Mouse (Mus musculus): ENCODE data around the gene Vps4a. TPM values are rescaled to one million over a fixed set of nuclear protein-coding genes. Genes with fewer than 3 reads are reported as not detected.

The Vps4a gene
- polyA plus RNA-seq, 1 experiment from 2014 or later, result 55.9 TPM

GRCm38 (mm10) chr8:107065511-107066496, 34.8 kb downstream of the Vps4a start, which contains the start of gene Tmed6:
TSS of gene Tmed6 (minus strand) at chr8:107065644.
- peaks cover 24% of the 10 kb centered on the region for H3K36me3 ChIP-seq (ENCODE audit: control insufficient read depth, insufficient read depth, low read length)
- no peak; the same call in 1 of the 2 replicates for ATAC-seq (ENCODE audit: insufficient number of reproducible peaks, insufficient read depth, low FRiP score, low read depth)
- H3K9ac ChIP-seq (ENCODE audit: low read length), result no peak within 1 kb of the TSS
- no peak within 1 kb of the TSS for H3K4me3 ChIP-seq (ENCODE audit: control insufficient read depth in 1 of 2, insufficient read depth in 1 of 2, low read depth in 1 of 2, low read length in 2 of 2)
- WGBS, result 58% methylated on average over 17 of the region's 17 CpGs
- no peaks in the 10 kb centered on the region for H3K4me1 ChIP-seq (ENCODE audit: control insufficient read depth in 2 of 2, insufficient read depth in 2 of 2, low read length in 2 of 2)
- H3K9me3 ChIP-seq (ENCODE audit: control insufficient read depth, low read length), result no peaks in the 10 kb centered on the region
- H3K27me3 ChIP-seq (ENCODE audit: control insufficient read depth, insufficient read depth, low read length), result no peaks in the 10 kb centered on the region
- H3K27ac ChIP-seq (replicated peaks in 1 of 2; ENCODE audit: control insufficient read depth in 1 of 2, insufficient read depth in 1 of 2, low read depth in 2 of 2, low read length in 2 of 2), result no peak within 1 kb of the TSS
- no peak within 1 kb of the TSS for H3K4me2 ChIP-seq (ENCODE audit: low read length)

- Histone ChIP-seq H3K9ac (ENCODE audit: low read length) (no peak overlapping the region), H3K27ac (replicated peaks in 1 of 2; ENCODE audit: control insufficient read depth in 1 of 2, insufficient read depth in 1 of 2, low read depth in 2 of 2, low read length in 2 of 2) (no peak overlapping the region), H3K9me3 (ENCODE audit: control insufficient read depth, low read length) (no peaks in the 10 kb centered on the region), H3K4me3 (ENCODE audit: control insufficient read depth in 1 of 2, insufficient read depth in 1 of 2, low read depth in 1 of 2, low read length in 2 of 2) (no peak overlapping the region), H3K27me3 (ENCODE audit: control insufficient read depth, insufficient read depth, low read length) (no peaks in the 10 kb centered on the region), H3K4me1 (ENCODE audit: control insufficient read depth in 2 of 2, insufficient read depth in 2 of 2, low read length in 2 of 2) (no peaks in the 10 kb centered on the region), H3K36me3 (ENCODE audit: control insufficient read depth, insufficient read depth, low read length) (peaks cover 97% of the 10 kb centered on the region), H3K4me2 (ENCODE audit: low read length) (no peak overlapping the region)
- ATAC-seq (ENCODE audit: insufficient number of reproducible peaks, insufficient read depth, low FRiP score, low read depth), result no peak
- 83% methylated on average over 4 of the region's 4 CpGs for WGBS
Observed at GRCm38 (mm10) chr8:107073706-107074105, 42.7 kb downstream of the Vps4a start.

- Histone ChIP-seq H3K27me3 (ENCODE audit: control insufficient read depth, insufficient read depth, low read length) (no peaks in the 10 kb centered on the region), H3K4me3 (ENCODE audit: control insufficient read depth in 1 of 2, insufficient read depth in 1 of 2, low read depth in 1 of 2, low read length in 2 of 2) (no peak overlapping the region), H3K27ac (replicated peaks in 1 of 2; ENCODE audit: control insufficient read depth in 1 of 2, insufficient read depth in 1 of 2, low read depth in 2 of 2, low read length in 2 of 2) (no peak overlapping the region), H3K36me3 (ENCODE audit: control insufficient read depth, insufficient read depth, low read length) (peaks cover 97% of the 10 kb centered on the region), H3K9ac (ENCODE audit: low read length) (no peak overlapping the region), H3K9me3 (ENCODE audit: control insufficient read depth, low read length) (no peaks in the 10 kb centered on the region), H3K4me2 (ENCODE audit: low read length) (no peak overlapping the region), H3K4me1 (ENCODE audit: control insufficient read depth in 2 of 2, insufficient read depth in 2 of 2, low read length in 2 of 2) (no peaks in the 10 kb centered on the region)
- 77% methylated on average over 1 of the region's 1 CpGs for WGBS
- ATAC-seq (ENCODE audit: insufficient number of reproducible peaks, insufficient read depth, low FRiP score, low read depth), result no peak
Observed at GRCm38 (mm10) chr8:107074128-107074527, 43.1 kb downstream of the Vps4a start.

GRCm38 (mm10) chr8:107076239-107076888, 45.3 kb downstream of the Vps4a start:
- H3K27me3 ChIP-seq (ENCODE audit: control insufficient read depth, insufficient read depth, low read length), result no peaks in the 10 kb centered on the region
- 81% methylated on average over 7 of the region's 7 CpGs for WGBS
- H3K27ac ChIP-seq (replicated peaks in 1 of 2; ENCODE audit: control insufficient read depth in 1 of 2, insufficient read depth in 1 of 2, low read depth in 2 of 2, low read length in 2 of 2), result no peak overlapping the region
- no peaks in the 10 kb centered on the region for H3K9me3 ChIP-seq (ENCODE audit: control insufficient read depth, low read length)
- peaks cover 98% of the 10 kb centered on the region for H3K36me3 ChIP-seq (ENCODE audit: control insufficient read depth, insufficient read depth, low read length)
- no peaks in the 10 kb centered on the region for H3K4me1 ChIP-seq (ENCODE audit: control insufficient read depth in 2 of 2, insufficient read depth in 2 of 2, low read length in 2 of 2)
- ATAC-seq (ENCODE audit: insufficient number of reproducible peaks, insufficient read depth, low FRiP score, low read depth), result no peak
- H3K4me2 ChIP-seq (ENCODE audit: low read length), result no peak overlapping the region
- H3K9ac ChIP-seq (ENCODE audit: low read length), result no peak overlapping the region
- no peak overlapping the region for H3K4me3 ChIP-seq (ENCODE audit: control insufficient read depth in 1 of 2, insufficient read depth in 1 of 2, low read depth in 1 of 2, low read length in 2 of 2)

- no peaks in the 10 kb centered on the region for H3K4me1 ChIP-seq (ENCODE audit: control insufficient read depth in 2 of 2, insufficient read depth in 2 of 2, low read length in 2 of 2)
- H3K36me3 ChIP-seq (ENCODE audit: control insufficient read depth, insufficient read depth, low read length), result peaks cover 75% of the 10 kb centered on the region
- no peaks in the 10 kb centered on the region for H3K27me3 ChIP-seq (ENCODE audit: control insufficient read depth, insufficient read depth, low read length)
- no peak overlapping the region for H3K9ac ChIP-seq (ENCODE audit: low read length)
- 96% methylated on average over 17 of the region's 17 CpGs for WGBS
- ATAC-seq (ENCODE audit: insufficient number of reproducible peaks, insufficient read depth, low FRiP score, low read depth), result no peak
- H3K4me3 ChIP-seq (ENCODE audit: control insufficient read depth in 1 of 2, insufficient read depth in 1 of 2, low read depth in 1 of 2, low read length in 2 of 2), result no peak overlapping the region
- no peak overlapping the region for H3K4me2 ChIP-seq (ENCODE audit: low read length)
- no peak overlapping the region for H3K27ac ChIP-seq (replicated peaks in 1 of 2; ENCODE audit: control insufficient read depth in 1 of 2, insufficient read depth in 1 of 2, low read depth in 2 of 2, low read length in 2 of 2)
- H3K9me3 ChIP-seq (ENCODE audit: control insufficient read depth, low read length), result no peaks in the 10 kb centered on the region
Observed at GRCm38 (mm10) chr8:107085358-107085757, 54.3 kb downstream of the Vps4a start.

GRCm38 (mm10) chr8:107086018-107086417, 55.0 kb downstream of the Vps4a start:
- Histone ChIP-seq H3K4me2 (ENCODE audit: low read length) (no peak overlapping the region), H3K9ac (ENCODE audit: low read length) (no peak overlapping the region), H3K27me3 (ENCODE audit: control insufficient read depth, insufficient read depth, low read length) (no peaks in the 10 kb centered on the region), H3K4me3 (ENCODE audit: control insufficient read depth in 1 of 2, insufficient read depth in 1 of 2, low read depth in 1 of 2, low read length in 2 of 2) (no peak overlapping the region), H3K27ac (replicated peaks in 1 of 2; ENCODE audit: control insufficient read depth in 1 of 2, insufficient read depth in 1 of 2, low read depth in 2 of 2, low read length in 2 of 2) (no peak overlapping the region), H3K4me1 (ENCODE audit: control insufficient read depth in 2 of 2, insufficient read depth in 2 of 2, low read length in 2 of 2) (no peaks in the 10 kb centered on the region), H3K9me3 (ENCODE audit: control insufficient read depth, low read length) (no peaks in the 10 kb centered on the region), H3K36me3 (ENCODE audit: control insufficient read depth, insufficient read depth, low read length) (peaks cover 75% of the 10 kb centered on the region)
- no peak for ATAC-seq (ENCODE audit: insufficient number of reproducible peaks, insufficient read depth, low FRiP score, low read depth)
- WGBS, result 97% methylated on average over 5 of the region's 5 CpGs

- Histone ChIP-seq H3K4me1 (ENCODE audit: control insufficient read depth in 2 of 2, insufficient read depth in 2 of 2, low read length in 2 of 2) (no peaks in the 10 kb centered on the region), H3K27ac (replicated peaks in 1 of 2; ENCODE audit: control insufficient read depth in 1 of 2, insufficient read depth in 1 of 2, low read depth in 2 of 2, low read length in 2 of 2) (no peak overlapping the region), H3K36me3 (ENCODE audit: control insufficient read depth, insufficient read depth, low read length) (peaks cover 72% of the 10 kb centered on the region), H3K4me3 (ENCODE audit: control insufficient read depth in 1 of 2, insufficient read depth in 1 of 2, low read depth in 1 of 2, low read length in 2 of 2) (no peak overlapping the region), H3K9ac (ENCODE audit: low read length) (no peak overlapping the region), H3K9me3 (ENCODE audit: control insufficient read depth, low read length) (no peaks in the 10 kb centered on the region), H3K4me2 (ENCODE audit: low read length) (no peak overlapping the region), H3K27me3 (ENCODE audit: control insufficient read depth, insufficient read depth, low read length) (no peaks in the 10 kb centered on the region)
- ATAC-seq (ENCODE audit: insufficient number of reproducible peaks, insufficient read depth, low FRiP score, low read depth), result no peak
- WGBS, result 90% methylated on average over 5 of the region's 5 CpGs
Observed at GRCm38 (mm10) chr8:107088526-107089063, 57.6 kb downstream of the Vps4a start.

Measured in heart, embryonic 14.5 days (tissue).